Mouse (Mus musculus) spleen, adult 2 months (tissue): ENCODE measurements around the gene Epp13.
"Not testable (repeated sequence)": the region's sequence is repeated elsewhere in the genome, so short reads cannot be mapped to it uniquely, and the experiment has no call there.

ENCODE experiments used
- CTCF ChIP-seq: fragments of 200-500 bp; IDR thresholded peaks from 2 replicates; pipeline ENCODE4 v1.5.1; 2011; ENCODE audit warnings: mild to moderate bottlenecking, inconsistent platforms; ENCODE audit not compliant: insufficient read depth, insufficient read length, insufficient replicate concordance; ENCODE audit errors: extremely low read depth
- POLR2A ChIP-seq: fragments of 200-500 bp; IDR thresholded peaks from 2 replicates; pipeline ENCODE4 v1.6.1; 2011; ENCODE audit warnings: low read depth, low read length, inconsistent platforms

DNA sequence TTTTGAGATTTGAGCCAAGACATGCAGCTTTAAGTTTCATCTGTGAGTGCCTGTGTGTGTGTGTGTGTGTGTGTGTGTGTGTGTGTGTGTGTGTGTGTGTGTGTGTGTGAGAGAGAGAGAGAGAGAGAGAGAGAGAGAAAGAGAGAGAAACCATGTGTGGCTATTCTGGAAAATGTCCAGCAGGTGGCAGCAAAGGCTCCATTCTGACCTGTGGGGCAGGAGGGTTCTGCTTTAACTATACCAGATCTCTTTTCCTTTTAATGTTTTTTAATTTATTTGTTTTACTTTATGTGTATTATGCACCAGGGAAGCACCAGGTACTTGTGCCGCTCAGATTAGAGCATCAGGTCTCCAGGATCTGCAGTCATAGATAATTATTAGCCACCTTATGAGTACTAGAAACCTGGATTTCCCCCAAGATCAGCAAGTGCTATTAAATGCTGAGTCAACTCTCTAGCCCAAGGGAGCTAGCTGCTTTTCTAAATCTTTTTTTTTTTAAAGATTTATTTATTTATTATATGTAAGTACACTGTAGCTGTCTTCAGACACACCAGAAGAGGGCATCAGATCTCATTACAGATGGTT lies 11.6 kb upstream of the Epp13 start:
- TF ChIP-seq POLR2A: not testable (repeated sequence)
- TF ChIP-seq CTCF: peak; percentile 50; the same call in 1 of the 2 replicates
